Mouse (Mus musculus): Measurements from ENCODE around the gene Asna1. TPM values are rescaled to one million over a fixed set of nuclear protein-coding genes. Genes with fewer than 3 reads are reported as not detected.

Asna1 gene
- total and polyA plus RNA-seq, 3 experiments: 109 to 127 (median 119) TPM

GRCm38 (mm10) chr8:84987903-84988302 is 37.2 kb downstream of the Asna1 start:
- in situ Hi-C loops (cut with MboI; ENCODE audit: low pct_ligation_motif_present, low pct_unique_long_range_greater_than_20kb, low sequenced_read_pairs) (no loop called here), dilution Hi-C loops (cut with MboI; ENCODE audit: extremely low pct_ligation_motif_present, extremely low pct_unique_long_range_greater_than_20kb, low sequenced_read_pairs) (no loop called here)
- H3K9me3 ChIP-seq (replicated peaks; ENCODE audit: low read length): no peaks in the 10 kb centered on the region
- H3K27ac ChIP-seq (ENCODE audit: insufficient read depth, low read depth): peak overlapping the region; percentile 22; the same call in 1 of the 2 replicates
- no peaks in the 10 kb centered on the region for H3K79me2 ChIP-seq (replicated peaks; ENCODE audit: control insufficient read depth, extremely low read depth, insufficient read depth, poor library complexity, severe bottlenecking)
- peaks cover 0 to 8% of the 10 kb centered on the region in 2 experiments for H3K36me3 ChIP-seq (replicated peaks in 1 of 2; ENCODE audit: control insufficient read depth in 1 of 2, insufficient read depth in 1 of 2, low read length in 1 of 2)
- no peaks in the 10 kb centered on the region for H3K27me3 ChIP-seq (replicated peaks)
- no peak overlapping the region for H3K9ac ChIP-seq (ENCODE audit: insufficient read depth, low read depth)
- no peak overlapping the region for H3K4me3 ChIP-seq (replicated peaks in 1 of 3; ENCODE audit: low read depth in 2 of 3, low read length in 2 of 3, poor library complexity in 1 of 3)
- no peak for TF ChIP-seq ELF1 (IDR thresholded peaks at IDR 0.05; ENCODE audit: low read depth, low read length)
- TF ChIP-seq CTCF (conservative IDR thresholded peaks at IDR 0.05 in 1 of 2, IDR thresholded peaks at IDR 0.05 in 1 of 2; ENCODE audit: low read depth in 2 of 2, low read length in 2 of 2): no peak
- no peak for TF ChIP-seq TCF12 (IDR thresholded peaks at IDR 0.05; ENCODE audit: low read depth, low read length)
- TF ChIP-seq MAX (IDR thresholded peaks at IDR 0.05; ENCODE audit: low read length): no peak
- TF ChIP-seq MXI1 (IDR thresholded peaks at IDR 0.05; ENCODE audit: low read depth, low read length): no peak
- TF ChIP-seq RCOR1 (conservative IDR thresholded peaks at IDR 0.05; ENCODE audit: low read depth, low read length): no peak
- DNase-seq (ENCODE audit: extremely low read depth): no peak
- H3K4me1 ChIP-seq (ENCODE audit: control insufficient read depth in 1 of 2, insufficient read depth in 2 of 2): peaks cover 38 to 54% of the 10 kb centered on the region in 2 experiments
- no peak overlapping the region for H3K4me2 ChIP-seq (ENCODE audit: insufficient read depth, low read depth, poor library complexity, severe bottlenecking)

GRCm38 (mm10) chr8:84987388-84987787 is 37.7 kb downstream of the Asna1 start:
- H3K4me1 ChIP-seq (ENCODE audit: control insufficient read depth in 1 of 2, insufficient read depth in 2 of 2): peaks cover 43 to 57% of the 10 kb centered on the region in 2 experiments
- in situ Hi-C loops (cut with MboI; ENCODE audit: low pct_ligation_motif_present, low pct_unique_long_range_greater_than_20kb, low sequenced_read_pairs): no loop called here
- H3K4me3 ChIP-seq (replicated peaks in 1 of 3; ENCODE audit: low read depth in 2 of 3, low read length in 2 of 3, poor library complexity in 1 of 3): no peak overlapping the region

GRCm38 (mm10) chr8:84986379-84986945 is 38.6 kb downstream of the Asna1 start:
- Histone ChIP-seq H3K36me3 (replicated peaks in 1 of 2; ENCODE audit: control insufficient read depth in 1 of 2, insufficient read depth in 1 of 2, low read length in 1 of 2) (no peaks in the 10 kb centered on the region), H3K4me3 (replicated peaks in 1 of 3; ENCODE audit: low read depth in 2 of 3, low read length in 2 of 3, poor library complexity in 1 of 3) (peak overlapping the region; percentile 12 to 56 (median 54)), H3K27me3 (replicated peaks) (no peaks in the 10 kb centered on the region), H3K27ac (ENCODE audit: insufficient read depth, low read depth) (peak overlapping the region; percentile 94), H3K9ac (ENCODE audit: insufficient read depth, low read depth) (peak overlapping the region; percentile 34), H3K79me2 (replicated peaks; ENCODE audit: control insufficient read depth, extremely low read depth, insufficient read depth, poor library complexity, severe bottlenecking) (no peaks in the 10 kb centered on the region), H3K4me1 (ENCODE audit: control insufficient read depth in 1 of 2, insufficient read depth in 2 of 2) (peaks cover 51 to 66% of the 10 kb centered on the region in 2 experiments), H3K9me3 (replicated peaks; ENCODE audit: low read length) (no peaks in the 10 kb centered on the region), H3K4me2 (ENCODE audit: insufficient read depth, low read depth, poor library complexity, severe bottlenecking) (peak overlapping the region; percentile 53)
- in situ Hi-C loops (cut with MboI; ENCODE audit: low pct_ligation_motif_present, low pct_unique_long_range_greater_than_20kb, low sequenced_read_pairs): no loop called here
- no peak for DNase-seq (ENCODE audit: extremely low read depth)
- no peak for TF ChIP-seq MEF2A (IDR thresholded peaks at IDR 0.05; ENCODE audit: borderline replicate concordance, low read depth, low read length)
- no peak for TF ChIP-seq RAD21 (IDR thresholded peaks at IDR 0.05; ENCODE audit: low read depth, low read length)
- 0 out of 2 replicates have a peak, but pooled peaks have one; percentile 15 for TF ChIP-seq MYC (IDR thresholded peaks at IDR 0.05; ENCODE audit: low read depth, low read length)
- dilution Hi-C loops (cut with MboI; ENCODE audit: extremely low pct_ligation_motif_present, extremely low pct_unique_long_range_greater_than_20kb, low sequenced_read_pairs): no loop called here

More at GRCm38 (mm10) chr8:84987388-84987787, 37.7 kb downstream of the Asna1 start:
- Histone ChIP-seq H3K27ac (ENCODE audit: insufficient read depth, low read depth) (peak overlapping the region; percentile 22; the same call in 1 of the 2 replicates), H3K79me2 (replicated peaks; ENCODE audit: control insufficient read depth, extremely low read depth, insufficient read depth, poor library complexity, severe bottlenecking) (no peaks in the 10 kb centered on the region), H3K9me3 (replicated peaks; ENCODE audit: low read length) (no peaks in the 10 kb centered on the region), H3K9ac (ENCODE audit: insufficient read depth, low read depth) (peak overlapping the region; percentile 34; the same call in 1 of the 2 replicates), H3K27me3 (replicated peaks) (no peaks in the 10 kb centered on the region), H3K36me3 (replicated peaks in 1 of 2; ENCODE audit: control insufficient read depth in 1 of 2, insufficient read depth in 1 of 2, low read length in 1 of 2) (peaks cover 0 to 3% of the 10 kb centered on the region in 2 experiments), H3K4me2 (ENCODE audit: insufficient read depth, low read depth, poor library complexity, severe bottlenecking) (0 out of 2 replicates have a peak overlapping the region, but pooled peaks have one; percentile 53)
- no peak for DNase-seq (ENCODE audit: extremely low read depth)
- dilution Hi-C loops (cut with MboI; ENCODE audit: extremely low pct_ligation_motif_present, extremely low pct_unique_long_range_greater_than_20kb, low sequenced_read_pairs): no loop called here
- no peak for TF ChIP-seq EP300 (IDR thresholded peaks at IDR 0.05; ENCODE audit: low read length)
- peak; percentile 59 for TF ChIP-seq ZNF384 (IDR thresholded peaks at IDR 0.05; ENCODE audit: low read depth, low read length)
